In the genomic region with DNA sequence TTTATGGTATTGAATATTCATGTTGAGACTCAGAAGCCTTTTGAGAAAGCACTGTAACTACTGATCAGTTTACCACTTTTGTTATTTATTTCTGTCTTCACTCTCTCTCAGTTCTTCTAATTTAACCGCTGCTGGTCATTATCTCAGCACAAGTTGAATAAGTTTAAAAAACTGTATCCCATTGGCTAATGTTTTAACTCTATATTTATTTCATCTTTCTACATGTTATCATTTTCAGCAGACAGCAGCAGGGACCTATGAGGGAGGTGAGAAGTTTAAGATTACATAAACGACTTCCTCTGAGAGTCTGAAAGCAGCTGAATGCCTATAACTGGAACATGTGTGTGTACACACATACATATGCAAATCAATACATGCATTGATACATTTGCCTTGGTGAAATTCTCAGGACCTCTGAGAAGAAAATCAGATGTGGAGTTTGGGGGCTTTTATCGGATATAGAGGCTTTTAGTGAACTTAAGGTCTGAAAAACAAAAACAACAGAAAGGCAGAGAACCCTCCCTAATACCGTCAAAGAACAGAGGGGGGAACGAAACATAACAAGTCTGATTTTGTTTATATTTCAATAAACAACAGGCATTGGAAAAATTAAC, we compare ENCODE assay signal across 24 mouse cellular contexts.
DNase-seq lines count a peak whose midpoint lies in the region; ATAC-seq lines count a peak whose summit lies in the region.
"Had no signal": no experiment of that assay in that cellular context is flagged by ENCODE, and none has a peak within 500 bp of the region (broad histone marks: within the 10 kb centered on the region; RNA-seq: fewer than 3 reads in every experiment).

No protein-coding gene starts in this region.

- H3K27me3 ChIP-seq in lung, embryonic 15.5 days, result peaks cover 28% of the 10 kb centered on the region
- no peaks in the 10 kb centered on the region for H3K27me3 ChIP-seq in intestine, embryonic 15.5 days (replicated peaks)
- H3K27me3 ChIP-seq in heart, embryonic 12.5 days (replicated peaks), result no peaks in the 10 kb centered on the region
- H3K27me3 ChIP-seq: forebrain, embryonic 12.5 days; forebrain, embryonic 15.5 days; hindbrain, embryonic 13.5 days; Patski had no signal

- H3K9me3 ChIP-seq in lung, embryonic 15.5 days, result no peaks in the 10 kb centered on the region
- H3K9me3 ChIP-seq in intestine, embryonic 15.5 days, result no peaks in the 10 kb centered on the region
- H3K9me3 ChIP-seq in heart, embryonic 12.5 days (replicated peaks), result no peaks in the 10 kb centered on the region
- H3K9me3 ChIP-seq: forebrain, embryonic 12.5 days; forebrain, embryonic 15.5 days; heart, embryonic 10.5 days; hindbrain, embryonic 10.5 days; hindbrain, embryonic 13.5 days had no signal

- 33% methylated on average over 5 of the region's 5 CpGs for WGBS in lung, embryonic 15.5 days
- WGBS in intestine, embryonic 15.5 days, result 46% methylated on average over 5 of the region's 5 CpGs
- 69% methylated on average over 5 of the region's 5 CpGs for WGBS in heart, embryonic 12.5 days

- H3K9ac ChIP-seq in lung, embryonic 15.5 days, result no peak overlapping the region
- H3K9ac ChIP-seq in intestine, embryonic 15.5 days, result no peak overlapping the region
- H3K9ac ChIP-seq in heart, embryonic 12.5 days, result no peak overlapping the region
- H3K9ac ChIP-seq: forebrain, embryonic 12.5 days; forebrain, embryonic 15.5 days; hindbrain, embryonic 13.5 days had no signal

- H3K4me3 ChIP-seq in lung, embryonic 15.5 days, result no peak overlapping the region
- H3K4me3 ChIP-seq in intestine, embryonic 15.5 days (replicated peaks), result no peak overlapping the region
- no peak overlapping the region for H3K4me3 ChIP-seq in heart, embryonic 12.5 days
- H3K4me3 ChIP-seq: forebrain, embryonic 12.5 days; forebrain, embryonic 15.5 days; heart, adult 2 months; heart, embryonic 10.5 days; hindbrain, embryonic 10.5 days; hindbrain, embryonic 13.5 days had no signal

- H3K27ac ChIP-seq in lung, embryonic 15.5 days, result peak overlapping the region; percentile 17; the same call in 1 of the 2 replicates
- H3K27ac ChIP-seq in intestine, embryonic 15.5 days, result no peak overlapping the region
- H3K27ac ChIP-seq in heart, embryonic 12.5 days (ENCODE audit: poor library complexity, severe bottlenecking), result no peak overlapping the region
- H3K27ac ChIP-seq: forebrain, embryonic 12.5 days; forebrain, embryonic 15.5 days; heart, adult 2 months; heart, embryonic 10.5 days; hindbrain, embryonic 10.5 days; hindbrain, embryonic 13.5 days had no signal

- H3K4me1 ChIP-seq in lung, embryonic 15.5 days, result 0 out of 2 replicates have a peak, but pooled peaks cover 7% of the 10 kb centered on the region
- 0 out of 2 replicates have a peak, but pooled peaks cover 3% of the 10 kb centered on the region for H3K4me1 ChIP-seq in intestine, embryonic 15.5 days (replicated peaks)
- H3K4me1 ChIP-seq in heart, embryonic 12.5 days (replicated peaks), result no peaks in the 10 kb centered on the region
- H3K4me1 ChIP-seq: forebrain, embryonic 12.5 days; forebrain, embryonic 15.5 days; heart, embryonic 10.5 days; hindbrain, embryonic 10.5 days; hindbrain, embryonic 13.5 days had no signal

- peak overlapping the region; percentile 23; the same call in 1 of the 2 replicates for H3K4me2 ChIP-seq in lung, embryonic 15.5 days
- H3K4me2 ChIP-seq in intestine, embryonic 15.5 days (replicated peaks), result no peak overlapping the region
- H3K4me2 ChIP-seq in heart, embryonic 12.5 days, result no peak overlapping the region
- H3K4me2 ChIP-seq: forebrain, embryonic 12.5 days; forebrain, embryonic 15.5 days; hindbrain, embryonic 13.5 days had no signal

- no peak for DNase-seq in frontal cortex, postnatal 14 days (ENCODE audit: low spot score in 2 of 2)
- no peak for DNase-seq in lung, adult 18-20 months
- DNase-seq: adrenal gland, postnatal 10 days; adrenal gland, postnatal 36 days; cerebellum, adult 11 months; cerebellum, adult 2 months; cerebellum, adult 9-11 months; cerebellum, postnatal 25 days; gastrocnemius, postnatal 25 days; heart, adult 2 months; heart, postnatal 36 days had no signal

- 0 out of 2 replicates have a peak, but pooled peaks have one; percentile 42 for ATAC-seq in frontal cortex, adult (ENCODE audit: low TSS enrichment)
- ATAC-seq in lung, embryonic 15.5 days (ENCODE audit: borderline replicate concordance, extremely low read depth, low FRiP score, low TSS enrichment), result no peak
- ATAC-seq in erythroblast, adult 5-6 weeks (replicated peaks; ENCODE audit: low FRiP score, poor library complexity, severe bottlenecking), result 0 out of 2 replicates have a peak, but pooled peaks have one; percentile 61
- ATAC-seq in megakaryocyte-erythroid progenitor cell, adult 5-6 weeks (replicated peaks; ENCODE audit: low FRiP score, low TSS enrichment, poor library complexity, severe bottlenecking), result peak; percentile 85
- ATAC-seq in intestine, embryonic 15.5 days, result no peak
- no peak for ATAC-seq in heart, embryonic 12.5 days (ENCODE audit: insufficient number of reproducible peaks, low FRiP score)
- ATAC-seq: forebrain, embryonic 15.5 days; hindbrain, embryonic 16.5 days; Patski had no signal

- H3K36me3 ChIP-seq in lung, embryonic 15.5 days, result no peaks in the 10 kb centered on the region
- H3K36me3 ChIP-seq in intestine, embryonic 15.5 days, result no peaks in the 10 kb centered on the region
- H3K36me3 ChIP-seq in heart, embryonic 12.5 days, result no peaks in the 10 kb centered on the region
- H3K36me3 ChIP-seq: forebrain, embryonic 12.5 days; forebrain, embryonic 15.5 days; heart, embryonic 10.5 days; hindbrain, embryonic 10.5 days; hindbrain, embryonic 13.5 days had no signal

Comparison
In these comparisons a context has a peak if more than half of its experiments do, and no peak if none do; other contexts are left out.
1. ATAC-seq: peak in frontal cortex, adult (single experiment), erythroblast, adult 5-6 weeks (single experiment) and megakaryocyte-erythroid progenitor cell, adult 5-6 weeks (single experiment); none in lung, embryonic 15.5 days (single experiment), intestine, embryonic 15.5 days (single experiment) and heart, embryonic 12.5 days (single experiment).